In genomic region chr14:36904206-36904605, GRCm38 (mm10) we compare ENCODE assay signal across 13 mouse cellular contexts.
"Had no signal": no experiment of that assay in that cellular context is flagged by ENCODE, and none has a peak within 500 bp of the region (broad histone marks: within the 10 kb centered on the region; RNA-seq: fewer than 3 reads in every experiment).

No protein-coding gene starts in this region.

- DNase-seq: lung, adult 18-20 months; lung, embryonic 14.5 days; lung, postnatal 10 days; right cerebral cortex, postnatal 14 days; thymus, adult 2 months; thymus, postnatal 36 days had no signal

- H3K9ac ChIP-seq: liver, embryonic 14.5 days; lung, embryonic 14.5 days; midbrain, embryonic 13.5 days; midbrain, embryonic 15.5 days; neural tube, embryonic 12.5 days had no signal

- H3K27me3 ChIP-seq: megakaryocyte, embryonic 14.5 days; midbrain, embryonic 13.5 days; midbrain, embryonic 15.5 days; neural tube, embryonic 12.5 days had no signal

- H3K27ac ChIP-seq: liver, embryonic 14.5 days; macrophage; midbrain, embryonic 13.5 days; midbrain, embryonic 15.5 days; neural tube, embryonic 12.5 days had no signal

- H3K4me2 ChIP-seq: lung, embryonic 14.5 days; midbrain, embryonic 11.5 days; midbrain, embryonic 13.5 days; midbrain, embryonic 15.5 days; neural tube, embryonic 12.5 days had no signal

- H3K36me3 ChIP-seq: midbrain, embryonic 15.5 days had no signal

- ATAC-seq: midbrain, embryonic 13.5 days; midbrain, embryonic 15.5 days had no signal

- H3K9me3 ChIP-seq: megakaryocyte, embryonic 14.5 days; midbrain, embryonic 13.5 days; midbrain, embryonic 15.5 days; neural tube, embryonic 12.5 days had no signal

- H3K4me1 ChIP-seq: megakaryocyte, embryonic 14.5 days; neural tube, embryonic 12.5 days had no signal

- H3K4me3 ChIP-seq: megakaryocyte, embryonic 14.5 days; midbrain, embryonic 13.5 days; midbrain, embryonic 15.5 days; neural tube, embryonic 12.5 days had no signal
